ENCODE assay signal across 8 mouse cellular contexts in genomic region chr11:117780199-117780515, GRCm38 (mm10). TPM values are rescaled to one million over a fixed set of nuclear protein-coding genes. Genes with fewer than 3 reads are reported as not detected.
DNase-seq lines count a peak whose midpoint lies in the region; ATAC-seq and TF ChIP-seq lines count a peak whose summit lies in the region.

No protein-coding gene starts in this region.

- peak; percentile 21 for ATAC-seq in intestine, embryonic 15.5 days

- H3K9ac ChIP-seq in intestine, embryonic 15.5 days: peak overlapping the region; percentile 65

- peak overlapping the region; percentile 89 for H3K4me2 ChIP-seq in intestine, embryonic 15.5 days (replicated peaks)
- peak overlapping the region; percentile 94 for H3K4me2 ChIP-seq in myocyte (ENCODE audit: low read depth)

- DNase-seq in layer of hippocampus, adult 2 months (ENCODE audit: low spot score in 2 of 2): no peak
- no peak for DNase-seq in layer of hippocampus, postnatal 14 days (ENCODE audit: low spot score in 2 of 2)
- DNase-seq in embryonic facial prominence, embryonic 10.5 days (ENCODE audit: low spot score): no peak
- DNase-seq in spleen, adult 12 weeks (ENCODE audit: low spot score): no peak
- DNase-seq in right cerebral cortex, adult 18-20 months: no peak
- DNase-seq in right cerebral cortex, postnatal 25 days: no peak

- peaks cover 23% of the 10 kb centered on the region for H3K36me3 ChIP-seq in embryonic facial prominence, embryonic 10.5 days (replicated peaks)
- no peaks in the 10 kb centered on the region for H3K36me3 ChIP-seq in intestine, embryonic 15.5 days
- peaks cover 3% of the 10 kb centered on the region for H3K36me3 ChIP-seq in myocyte (ENCODE audit: control insufficient read depth, insufficient read depth)

- H3K27me3 ChIP-seq in embryonic facial prominence, embryonic 10.5 days (replicated peaks; ENCODE audit: low read depth, poor library complexity, severe bottlenecking): peaks cover 55% of the 10 kb centered on the region
- H3K27me3 ChIP-seq in intestine, embryonic 15.5 days (replicated peaks): 0 out of 2 replicates have a peak, but pooled peaks cover 3% of the 10 kb centered on the region
- H3K27me3 ChIP-seq in myocyte (ENCODE audit: control insufficient read depth, insufficient read depth, insufficient read length): no peaks in the 10 kb centered on the region

- no peaks in the 10 kb centered on the region for H3K79me2 ChIP-seq in myocyte (ENCODE audit: control insufficient read depth, insufficient read depth)

- no peak for TF ChIP-seq CTCF in layer of hippocampus, adult 2 months (conservative IDR thresholded peaks at IDR 0.05)

- no peaks in the 10 kb centered on the region for H3K9me3 ChIP-seq in embryonic facial prominence, embryonic 10.5 days
- no peaks in the 10 kb centered on the region for H3K9me3 ChIP-seq in intestine, embryonic 15.5 days

- peaks cover 64% of the 10 kb centered on the region for H3K4me1 ChIP-seq in embryonic facial prominence, embryonic 10.5 days
- H3K4me1 ChIP-seq in intestine, embryonic 15.5 days (replicated peaks): peaks cover 48% of the 10 kb centered on the region

- no peak for TF ChIP-seq POLR2A in myocyte (IDR thresholded peaks at IDR 0.05; ENCODE audit: insufficient read length, low read depth)

- peak overlapping the region; percentile 89 for H3K27ac ChIP-seq in layer of hippocampus, adult 2 months
- H3K27ac ChIP-seq in embryonic facial prominence, embryonic 10.5 days (replicated peaks): peak overlapping the region; percentile 87
- peak overlapping the region; percentile 92 for H3K27ac ChIP-seq in intestine, embryonic 15.5 days

- peak overlapping the region; percentile 50 for H3K4me3 ChIP-seq in layer of hippocampus, adult 2 months
- H3K4me3 ChIP-seq in embryonic facial prominence, embryonic 10.5 days: peak overlapping the region; percentile 61
- H3K4me3 ChIP-seq in intestine, embryonic 15.5 days (replicated peaks): peak overlapping the region; percentile 50
- peak overlapping the region; percentile 59 for H3K4me3 ChIP-seq in myocyte

- peak overlapping the region; percentile 29 for H3ac ChIP-seq in myocyte (ENCODE audit: control insufficient read depth, insufficient read length)

- 2% methylated on average over 17 of the region's 17 CpGs for WGBS in embryonic facial prominence, embryonic 10.5 days
- 1% methylated on average over 17 of the region's 17 CpGs for WGBS in intestine, embryonic 15.5 days

TF ChIP-seq in myocyte, 11 proteins besides CTCF, POLR2A, EP300 and RAD21:
- no peak for TF ChIP-seq TCF12 (IDR thresholded peaks at IDR 0.05; ENCODE audit: insufficient read depth, poor library complexity, severe bottlenecking)
- no peak for TF ChIP-seq E2F4 (IDR thresholded peaks at IDR 0.05; ENCODE audit: insufficient read depth)
- TF ChIP-seq USF1 (IDR thresholded peaks at IDR 0.05; ENCODE audit: low read depth): no peak
- TF ChIP-seq MYOG (IDR thresholded peaks at IDR 0.05; ENCODE audit: control insufficient read depth in 1 of 3, insufficient read depth in 1 of 3, insufficient read length in 2 of 3, low read depth in 2 of 3): no peak
- no peak for TF ChIP-seq REST (IDR thresholded peaks at IDR 0.05; ENCODE audit: insufficient read depth, insufficient read length)
TF ChIP-seq in myocyte: peak in this region for 0.

RNA-seq across cellular contexts. Expression of gene Tmc8, which starts 1.7 kb away (rescaled TPM):
- under 1 TPM; 0.64 to 0.91 TPM for total RNA-seq in layer of hippocampus, adult 2 months (2021)
- total RNA-seq in layer of hippocampus, postnatal 14 days (2021): 1 to 10 TPM in 1 of 2 experiments, under 1 TPM in 1; 0.88 to 1.6 TPM
- 1.2 and 1.4 TPM in 2 replicates for polyA plus RNA-seq in embryonic facial prominence, embryonic 10.5 days (2016; fragmentation: Nextera tagmentation; extraction: Ambion mirVana)
- 6.6 and 7.7 TPM in 2 replicates for polyA plus RNA-seq in intestine, embryonic 15.5 days (2015; fragmentation: Nextera tagmentation; extraction: Ambion mirVana)
- polyA plus RNA-seq in myocyte (2012; fragmentation: generic; extraction: Trizol): 0.19 TPM

RNA-seq across cellular contexts. Expression of gene Tmc6, which starts 1.8 kb away (rescaled TPM):
- 1 to 10 TPM; 6.6 to 8.4 TPM for total RNA-seq in layer of hippocampus, adult 2 months (2021)
- 1 to 10 TPM; 4.9 to 6.3 TPM for total RNA-seq in layer of hippocampus, postnatal 14 days (2021)
- polyA plus RNA-seq in embryonic facial prominence, embryonic 10.5 days (2016; fragmentation: Nextera tagmentation; extraction: Ambion mirVana): 16.6 and 19.8 TPM in 2 replicates
- polyA plus RNA-seq in intestine, embryonic 15.5 days (2015; fragmentation: Nextera tagmentation; extraction: Ambion mirVana): 28.3 and 34.7 TPM in 2 replicates
- polyA plus RNA-seq in myocyte (2012; fragmentation: generic; extraction: Trizol): 51.9 TPM

RNA-seq across cellular contexts. Expression of gene 6030468B19Rik, which starts 17.3 kb away (rescaled TPM):
- total RNA-seq in layer of hippocampus, adult 2 months (2021): under 1 TPM; 0.34 to 0.46 TPM
- total RNA-seq in layer of hippocampus, postnatal 14 days (2021): under 1 TPM in 1 of 2 experiments, not detected in 1; 0.51 TPM
- polyA plus RNA-seq in embryonic facial prominence, embryonic 10.5 days (2016; fragmentation: Nextera tagmentation; extraction: Ambion mirVana): 0.69 and 1.4 TPM in 2 replicates
- polyA plus RNA-seq in intestine, embryonic 15.5 days (2015; fragmentation: Nextera tagmentation; extraction: Ambion mirVana): 1.1 and 1.2 TPM in 2 replicates
- not detected for polyA plus RNA-seq in myocyte (2012; fragmentation: generic; extraction: Trizol)

RNA-seq across cellular contexts. Expression of gene Gm20708, which starts 29.3 kb away (rescaled TPM):
- 1 to 10 TPM; 1.6 to 1.7 TPM for total RNA-seq in layer of hippocampus, adult 2 months (2021)
- total RNA-seq in layer of hippocampus, postnatal 14 days (2021): 1 to 10 TPM; 2.8 to 3.2 TPM
- polyA plus RNA-seq in embryonic facial prominence, embryonic 10.5 days (2016; fragmentation: Nextera tagmentation; extraction: Ambion mirVana): 0.28 and 0.41 TPM in 2 replicates
- polyA plus RNA-seq in intestine, embryonic 15.5 days (2015; fragmentation: Nextera tagmentation; extraction: Ambion mirVana): 0.26 and 0.38 TPM in 2 replicates
- 0.35 TPM for polyA plus RNA-seq in myocyte (2012; fragmentation: generic; extraction: Trizol)

RNA-seq across cellular contexts. Expression of gene Syngr2, which starts 29.3 kb away (rescaled TPM):
- total RNA-seq in layer of hippocampus, adult 2 months (2021): 10 to 100 TPM; 10.2 to 13.4 TPM
- 10 to 100 TPM; 15.2 to 15.4 TPM for total RNA-seq in layer of hippocampus, postnatal 14 days (2021)
- polyA plus RNA-seq in embryonic facial prominence, embryonic 10.5 days (2016; fragmentation: Nextera tagmentation; extraction: Ambion mirVana): 27.7 and 29.9 TPM in 2 replicates
- 135 and 151 TPM in 2 replicates for polyA plus RNA-seq in intestine, embryonic 15.5 days (2015; fragmentation: Nextera tagmentation; extraction: Ambion mirVana)
- 109 TPM for polyA plus RNA-seq in myocyte (2012; fragmentation: generic; extraction: Trizol)
